Mouse (Mus musculus): ENCODE measurements around the gene Stat6.

DNA sequence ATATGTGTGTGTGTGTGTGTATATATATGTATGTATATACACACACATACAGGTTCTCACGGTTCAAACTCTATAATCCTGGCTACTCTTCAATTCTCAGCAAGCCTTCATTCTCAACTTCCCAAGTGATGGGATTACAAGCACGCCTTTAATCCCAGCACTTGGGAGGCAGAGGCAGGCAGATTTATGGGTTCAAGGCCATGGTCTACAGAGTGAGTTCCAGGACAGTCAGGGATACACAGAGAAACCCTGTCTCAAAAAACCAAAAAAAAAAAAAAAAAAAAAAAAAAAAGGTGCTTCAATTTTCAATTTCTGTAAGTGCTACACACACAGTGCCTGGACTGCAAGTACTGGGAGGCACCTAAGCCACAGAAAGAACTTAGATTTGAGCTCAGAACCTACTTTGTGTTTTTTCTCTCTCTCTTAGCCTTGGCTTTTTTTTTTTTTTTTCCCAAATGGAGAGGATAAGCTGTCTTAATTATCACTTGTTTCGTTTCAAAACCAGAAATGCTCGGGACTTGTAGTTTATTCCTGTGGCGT lies 33.1 kb downstream of the Stat6 start:
- no peak for TF ChIP-seq POLR2A (IDR thresholded peaks at IDR 0.05; ENCODE audit: borderline replicate concordance, control insufficient read depth, low read depth, low read length)
- no peak for TF ChIP-seq CTCF (IDR thresholded peaks at IDR 0.05; ENCODE audit: control insufficient read depth, insufficient read depth, low read length)
